Mouse (Mus musculus) hindbrain, embryonic 15.5 days (tissue): ENCODE measurements at regions not wholly inside any gene's neighbourhood (a gene's known extent, or its start where the extent isn't known, plus 50 kb on each side); places are given as distances from the start of the nearest gene placed in this dataset.
A peak's percentile ranks its signal among the peaks of the same experiment; 100 is the strongest.

ENCODE experiments used
- ATAC-seq: fragments of 200-750 bp; cut with Nextera tagmentation; 2 replicates; pipeline ENCODE4 v1.8.0; 2017; ENCODE audit warnings: low read depth, moderate number of reproducible peaks, moderate TSS enrichment; ENCODE audit not compliant: low FRiP score
- H3K27ac ChIP-seq: fragments of 300-500 bp; sonication (generic); replicated peaks from 2 replicates; pipeline ENCODE4 v1.5.1; 2015; ENCODE audit warnings: mild to moderate bottlenecking, inconsistent platforms
- H3K27me3 ChIP-seq: fragments of 300-500 bp; sonication (generic); 2 replicates; pipeline ENCODE4 v1.6.1; 2015; ENCODE audit warnings: control low read depth, inconsistent platforms
- H3K36me3 ChIP-seq: fragments of 300-500 bp; sonication (generic); 2 replicates; pipeline ENCODE4 v1.6.1; 2015; ENCODE audit warnings: control low read depth, inconsistent platforms
- H3K4me1 ChIP-seq: fragments of 300-500 bp; sonication (generic); replicated peaks from 2 replicates; pipeline ENCODE4 v1.6.1; 2015; ENCODE audit warnings: control low read depth, inconsistent platforms
- H3K4me2 ChIP-seq: fragments of 300-500 bp; sonication (generic); 2 replicates; pipeline ENCODE4 v1.6.1; 2015; ENCODE audit warnings: moderate library complexity, mild to moderate bottlenecking, inconsistent platforms
- H3K4me3 ChIP-seq: fragments of 300-500 bp; sonication (generic); 2 replicates; pipeline ENCODE4 v1.5.1; 2015; ENCODE audit warnings: mild to moderate bottlenecking, inconsistent platforms
- H3K9ac ChIP-seq: fragments of 300-500 bp; sonication (generic); 2 replicates; pipeline ENCODE4 v1.6.1; 2015; ENCODE audit warnings: inconsistent platforms
- H3K9me3 ChIP-seq: fragments of 300-500 bp; sonication (generic); 2 replicates; pipeline ENCODE4 v1.6.1; 2016; ENCODE audit warnings: control low read depth, inconsistent platforms
- WGBS: fragments of 180-500 bp; shearing (Covaris S2); methylation state at CpG from one replicate; pipeline ENCODE4 v1.1.7; 2015; 5-methylcytosine and 5-hydroxymethylcytosine counted together

DNA sequence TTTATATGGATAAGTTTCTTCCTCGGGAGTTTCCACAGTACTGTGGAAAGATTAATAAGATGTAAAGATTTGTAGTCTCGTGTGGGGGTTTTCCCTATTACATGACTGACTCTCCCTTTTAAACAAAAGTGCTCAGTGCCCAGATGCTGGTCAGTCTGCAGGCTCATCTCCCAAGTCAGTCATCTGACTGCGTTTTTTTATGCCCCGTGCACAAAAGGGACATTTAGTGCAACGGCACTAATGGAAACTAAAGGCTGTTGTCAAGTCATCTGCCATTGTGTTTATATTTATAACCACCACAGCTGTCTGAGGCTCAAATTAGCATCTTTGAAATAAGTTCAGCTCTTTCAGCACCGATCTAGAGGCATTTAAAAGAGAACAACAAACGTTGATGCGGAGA, 110.7 kb upstream of the Phyhipl start:
- 29% methylated on average over 8 of the region's 8 CpGs for WGBS
- Histone ChIP-seq H3K9me3 (no peaks in the 10 kb centered on the region), H3K4me1 (0 out of 2 replicates have a peak, but pooled peaks cover 2% of the 10 kb centered on the region), H3K4me3 (no peak overlapping the region), H3K9ac (no peak overlapping the region), H3K36me3 (no peaks in the 10 kb centered on the region), H3K27me3 (no peaks in the 10 kb centered on the region), H3K27ac (no peak overlapping the region), H3K4me2 (no peak overlapping the region)
- no peak for ATAC-seq

DNA sequence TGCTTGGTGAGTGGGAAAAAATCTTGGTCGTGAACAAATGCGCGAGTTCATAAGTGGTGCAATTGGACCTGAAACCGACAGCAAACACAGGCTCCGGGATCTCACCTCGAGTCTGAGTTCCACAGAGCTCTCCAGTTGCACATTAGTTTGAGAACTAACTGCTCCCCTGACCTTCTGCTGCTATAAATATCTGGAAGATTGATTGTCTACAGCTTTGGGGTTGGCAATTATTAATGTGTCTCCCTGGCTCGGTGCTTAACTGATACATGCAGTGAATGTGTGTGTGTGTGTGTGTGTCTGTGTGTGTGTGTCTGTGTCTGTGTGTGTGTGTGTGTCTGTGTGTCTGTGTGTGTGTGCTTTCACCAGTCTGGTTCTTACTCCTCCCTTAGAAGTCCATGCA, 107.4 kb upstream of the Phyhipl start:
- Histone ChIP-seq H3K9ac (no peak overlapping the region), H3K27ac (no peak overlapping the region), H3K9me3 (no peaks in the 10 kb centered on the region), H3K27me3 (no peaks in the 10 kb centered on the region), H3K36me3 (no peaks in the 10 kb centered on the region), H3K4me3 (no peak overlapping the region), H3K4me1 (0 out of 2 replicates have a peak, but pooled peaks cover 2% of the 10 kb centered on the region), H3K4me2 (no peak overlapping the region)
- ATAC-seq: no peak
- WGBS: 64% methylated on average over 7 of the region's 7 CpGs

DNA sequence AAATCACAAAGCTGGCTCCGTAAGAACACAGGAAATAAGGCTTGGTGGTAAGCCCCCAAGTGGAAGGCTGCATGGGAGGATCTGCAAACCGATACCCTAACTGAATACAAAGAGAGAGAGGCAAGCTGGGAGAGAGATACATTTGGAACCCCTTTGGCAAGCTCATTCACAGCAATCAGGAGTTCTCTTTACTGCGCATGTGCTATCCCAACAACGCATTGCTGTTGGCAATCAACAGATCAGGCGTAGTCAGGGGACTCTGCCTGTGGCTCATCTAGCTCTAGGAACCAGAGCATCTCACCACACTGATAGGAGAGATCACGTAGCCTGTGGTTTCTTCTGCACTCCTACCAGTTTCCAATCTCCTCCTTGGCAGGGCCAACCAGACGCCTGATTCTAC, 103.9 kb upstream of the Phyhipl start:
- Histone ChIP-seq H3K4me2 (no peak overlapping the region), H3K27me3 (no peaks in the 10 kb centered on the region), H3K27ac (no peak overlapping the region), H3K9ac (no peak overlapping the region), H3K36me3 (no peaks in the 10 kb centered on the region), H3K4me1 (no peaks in the 10 kb centered on the region), H3K9me3 (no peaks in the 10 kb centered on the region), H3K4me3 (no peak overlapping the region)
- no peak for ATAC-seq
- WGBS: 82% methylated on average over 7 of the region's 7 CpGs

DNA sequence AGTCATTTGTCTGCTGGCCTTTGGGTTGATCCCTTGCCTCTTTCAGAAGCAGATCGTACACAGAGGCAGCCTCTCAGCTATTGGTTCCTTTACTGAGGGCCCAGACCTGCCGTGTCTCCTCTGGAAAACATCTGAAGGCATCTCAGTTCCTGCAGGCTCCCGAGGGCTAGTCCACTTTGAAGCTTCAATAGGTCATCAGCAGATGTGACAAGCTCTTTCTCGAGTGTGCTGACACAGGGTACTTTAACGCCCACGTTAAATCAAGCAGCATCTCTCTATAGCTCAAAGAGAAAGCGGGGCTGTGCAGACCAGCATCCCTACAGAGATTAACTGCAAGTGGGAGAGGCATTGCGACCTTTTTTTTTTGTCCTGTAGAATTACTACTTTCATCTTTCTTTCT, 96.0 kb upstream of the Phyhipl start:
- no peaks in the 10 kb centered on the region for H3K9me3 ChIP-seq
- no peaks in the 10 kb centered on the region for H3K36me3 ChIP-seq
- no peaks in the 10 kb centered on the region for H3K27me3 ChIP-seq
- no peak overlapping the region for H3K4me2 ChIP-seq
- no peak for ATAC-seq
- H3K4me3 ChIP-seq: no peak overlapping the region
- H3K27ac ChIP-seq: no peak overlapping the region
- WGBS: 51% methylated on average over 8 of the region's 8 CpGs
- no peak overlapping the region for H3K9ac ChIP-seq
- H3K4me1 ChIP-seq: no peaks in the 10 kb centered on the region

DNA sequence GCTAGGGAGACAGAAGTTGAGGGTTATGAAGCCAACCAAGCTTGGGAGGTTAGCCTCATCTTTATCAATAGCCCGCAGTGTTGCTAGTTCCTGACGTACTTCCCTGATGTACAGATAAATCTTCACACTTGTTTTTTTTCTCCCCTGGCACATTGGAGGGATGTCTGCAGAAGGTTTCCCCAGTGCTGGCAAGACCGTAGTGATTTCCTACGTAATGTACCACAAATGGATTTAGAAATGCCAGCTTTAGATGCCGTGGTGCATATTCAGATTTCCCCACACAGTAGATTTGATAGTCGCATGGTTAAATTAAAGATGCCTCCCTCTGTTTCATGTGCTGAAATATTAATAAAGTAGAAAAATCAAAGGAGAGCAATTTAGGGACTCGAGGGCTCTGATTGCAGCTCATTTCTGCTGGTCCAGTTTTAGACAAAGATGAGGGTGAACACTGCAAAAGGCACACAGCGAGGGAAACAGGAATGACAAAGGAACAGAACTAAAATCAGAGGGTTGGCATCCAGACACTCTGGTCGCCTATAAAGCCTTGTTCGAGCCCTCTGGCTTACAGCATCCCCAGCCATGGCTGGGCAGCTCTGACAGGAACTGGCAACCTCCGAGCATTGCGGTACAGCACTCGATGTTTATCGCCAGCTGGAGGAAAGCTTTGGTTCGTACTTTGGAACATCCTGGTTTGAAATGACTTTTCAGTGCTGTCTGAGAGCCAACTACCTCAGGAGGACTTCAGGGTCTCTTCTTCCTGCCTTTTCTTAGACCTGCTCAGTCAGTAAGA, 94.8 kb upstream of the Phyhipl start:
- no peaks in the 10 kb centered on the region for H3K36me3 ChIP-seq
- H3K4me3 ChIP-seq: no peak overlapping the region
- 78% methylated on average over 15 of the region's 15 CpGs for WGBS
- no peaks in the 10 kb centered on the region for H3K4me1 ChIP-seq
- H3K27ac ChIP-seq: no peak overlapping the region
- H3K4me2 ChIP-seq: no peak overlapping the region
- H3K27me3 ChIP-seq: no peaks in the 10 kb centered on the region
- H3K9me3 ChIP-seq: no peaks in the 10 kb centered on the region
- H3K9ac ChIP-seq: no peak overlapping the region
- no peak for ATAC-seq

DNA sequence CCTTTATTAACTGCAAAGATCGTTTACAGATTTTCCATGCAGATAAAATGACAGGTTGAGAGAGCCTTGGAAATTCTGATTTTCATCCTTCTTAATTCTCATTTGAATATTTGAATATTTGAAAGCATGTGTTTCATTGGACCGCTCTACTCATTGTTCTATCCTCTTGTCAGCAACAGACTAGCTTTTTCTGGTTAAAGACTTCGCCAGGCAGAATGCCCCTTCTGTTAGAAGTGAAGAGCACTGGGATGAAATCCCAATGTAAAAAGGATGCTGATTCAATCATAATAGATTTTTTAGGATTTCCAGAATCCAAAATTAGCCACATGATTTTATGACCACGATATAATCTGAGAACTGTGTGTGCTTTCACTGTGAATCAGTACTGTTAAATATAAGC, 90.8 kb upstream of the Phyhipl start:
- no peaks in the 10 kb centered on the region for H3K9me3 ChIP-seq
- 89% methylated on average over 4 of the region's 4 CpGs for WGBS
- H3K4me2 ChIP-seq: no peak overlapping the region
- H3K4me1 ChIP-seq: no peaks in the 10 kb centered on the region
- no peak overlapping the region for H3K9ac ChIP-seq
- no peaks in the 10 kb centered on the region for H3K27me3 ChIP-seq
- H3K27ac ChIP-seq: no peak overlapping the region
- no peak overlapping the region for H3K4me3 ChIP-seq
- no peak for ATAC-seq
- no peaks in the 10 kb centered on the region for H3K36me3 ChIP-seq

DNA sequence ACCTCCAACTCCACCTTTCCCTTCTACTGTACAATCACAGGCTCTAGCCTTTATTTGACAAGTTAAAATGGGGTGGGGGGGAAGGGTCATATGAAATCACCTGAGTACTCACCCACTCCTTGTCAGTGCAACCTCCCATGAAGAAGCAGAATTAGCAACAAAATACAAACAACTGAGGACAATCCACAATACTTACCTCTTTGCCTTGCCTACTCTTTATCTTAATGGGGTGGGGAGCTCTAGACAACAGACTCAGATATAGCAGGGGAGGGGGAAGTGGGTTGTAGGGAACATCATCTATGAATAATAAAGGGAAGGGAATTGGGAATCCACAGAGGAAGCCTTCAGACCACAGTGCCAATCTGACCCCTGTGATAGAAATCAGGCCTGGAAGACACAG, 86.1 kb upstream of the Phyhipl start:
- Histone ChIP-seq H3K4me1 (no peaks in the 10 kb centered on the region; the same call in 1 of the 2 replicates), H3K9me3 (no peaks in the 10 kb centered on the region), H3K4me2 (no peak overlapping the region), H3K4me3 (no peak overlapping the region), H3K27me3 (no peaks in the 10 kb centered on the region), H3K9ac (no peak overlapping the region), H3K27ac (no peak overlapping the region), H3K36me3 (no peaks in the 10 kb centered on the region)
- no peak for ATAC-seq

DNA sequence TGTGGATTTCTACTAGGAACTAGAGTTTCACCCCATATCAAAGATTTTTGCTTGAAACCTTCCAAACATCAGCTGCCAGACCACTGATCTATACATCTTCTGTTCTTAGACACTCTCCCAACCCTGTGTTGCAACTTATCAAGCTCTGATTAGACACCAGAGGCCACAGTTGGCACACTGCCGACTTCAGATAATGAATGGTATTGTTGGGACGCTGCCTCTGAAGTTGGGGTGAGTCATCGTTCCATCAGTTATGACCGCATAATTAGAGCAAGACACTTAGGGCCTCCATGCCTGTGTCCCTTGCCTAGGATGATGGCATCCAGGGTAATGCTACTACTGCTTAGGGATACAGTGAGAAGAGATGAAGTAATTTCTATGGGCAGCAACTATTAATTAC, 84.3 kb upstream of the Phyhipl start:
- 73% methylated on average over 4 of the region's 4 CpGs for WGBS
- Histone ChIP-seq H3K27ac (no peak overlapping the region), H3K27me3 (no peaks in the 10 kb centered on the region), H3K4me1 (no peaks in the 10 kb centered on the region; the same call in 1 of the 2 replicates), H3K9me3 (no peaks in the 10 kb centered on the region), H3K36me3 (no peaks in the 10 kb centered on the region), H3K4me3 (no peak overlapping the region), H3K9ac (no peak overlapping the region), H3K4me2 (no peak overlapping the region)
- no peak for ATAC-seq

DNA sequence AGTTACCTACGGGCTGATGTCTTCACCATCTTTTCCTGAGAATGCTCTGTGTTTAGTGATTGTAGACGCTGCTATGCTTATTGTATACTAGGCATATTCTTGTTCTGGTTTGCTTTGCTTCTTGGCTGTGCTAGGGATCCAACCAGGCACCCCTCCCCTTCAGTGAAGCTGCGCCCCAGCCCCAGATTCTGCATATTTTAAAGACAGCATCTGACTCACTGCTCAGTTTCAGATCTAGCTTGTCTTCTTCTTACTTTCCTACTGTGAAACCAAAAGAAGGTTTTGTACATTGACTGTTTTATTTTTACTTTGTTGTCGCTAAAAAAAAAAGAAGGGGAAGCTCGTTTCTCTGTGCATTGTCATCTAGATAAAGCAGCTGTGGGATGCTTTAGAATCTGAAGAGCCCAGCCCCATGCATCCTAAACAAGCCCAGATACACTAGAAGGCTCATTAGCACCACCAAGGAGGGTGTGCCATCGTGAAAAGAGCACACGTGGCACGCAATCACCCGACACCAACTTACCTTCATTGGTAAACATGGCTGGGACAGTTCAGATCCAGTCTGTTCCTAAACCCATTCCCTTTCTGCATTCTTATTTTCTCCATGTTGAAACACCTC, 83.7 kb upstream of the Phyhipl start:
- H3K36me3 ChIP-seq: no peaks in the 10 kb centered on the region
- H3K27ac ChIP-seq: no peak overlapping the region
- no peak overlapping the region for H3K9ac ChIP-seq
- H3K4me1 ChIP-seq: no peaks in the 10 kb centered on the region; the same call in 1 of the 2 replicates
- WGBS: 54% methylated on average over 9 of the region's 9 CpGs
- no peaks in the 10 kb centered on the region for H3K9me3 ChIP-seq
- H3K4me2 ChIP-seq: no peak overlapping the region
- H3K27me3 ChIP-seq: no peaks in the 10 kb centered on the region
- H3K4me3 ChIP-seq: no peak overlapping the region
- no peak for ATAC-seq

DNA sequence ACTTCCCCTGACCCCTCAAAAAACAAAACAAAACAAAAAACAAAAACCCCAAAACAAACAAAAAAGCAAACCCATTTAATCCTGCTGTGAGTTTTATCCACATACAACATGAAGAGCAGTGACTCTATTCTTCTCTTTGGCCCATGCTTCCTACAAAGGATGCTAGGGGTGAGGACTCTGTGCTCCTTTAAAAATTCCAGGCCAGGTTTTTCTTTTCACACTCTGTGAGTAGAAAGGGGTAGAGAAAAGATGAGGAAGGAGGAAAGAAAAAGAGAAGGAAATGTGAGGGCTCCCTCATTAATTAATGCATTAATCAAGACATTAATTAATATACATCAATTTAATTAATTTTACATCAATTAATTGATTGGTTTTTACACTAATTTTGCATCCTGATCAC, 82.9 kb upstream of the Phyhipl start:
- Histone ChIP-seq H3K9ac (no peak overlapping the region), H3K4me3 (no peak overlapping the region), H3K4me2 (no peak overlapping the region), H3K9me3 (no peaks in the 10 kb centered on the region), H3K27me3 (no peaks in the 10 kb centered on the region), H3K36me3 (no peaks in the 10 kb centered on the region), H3K27ac (no peak overlapping the region), H3K4me1 (no peaks in the 10 kb centered on the region; the same call in 1 of the 2 replicates)
- ATAC-seq: no peak

DNA sequence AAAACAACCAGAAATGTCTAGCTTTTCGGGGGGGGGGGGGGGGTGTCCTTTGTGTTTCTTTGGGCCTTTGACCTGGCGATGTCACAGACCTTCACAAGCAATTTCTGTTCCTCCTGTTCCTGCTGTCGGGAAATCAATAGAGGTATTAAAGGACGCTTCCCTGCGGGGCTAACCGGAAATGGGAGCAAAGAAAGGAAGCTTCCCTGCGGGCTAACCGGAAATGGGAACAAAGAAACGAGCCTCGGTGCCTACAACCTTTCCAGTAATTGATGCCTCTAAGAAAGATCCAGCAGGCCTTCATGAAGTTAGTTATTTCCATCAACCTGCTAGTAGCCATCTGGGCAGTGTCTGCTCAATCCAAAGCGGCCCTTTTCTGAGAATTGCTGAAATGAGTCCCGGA, 78.2 kb upstream of the Phyhipl start:
- 63% methylated on average over 12 of the region's 12 CpGs for WGBS
- no peak for ATAC-seq

DNA sequence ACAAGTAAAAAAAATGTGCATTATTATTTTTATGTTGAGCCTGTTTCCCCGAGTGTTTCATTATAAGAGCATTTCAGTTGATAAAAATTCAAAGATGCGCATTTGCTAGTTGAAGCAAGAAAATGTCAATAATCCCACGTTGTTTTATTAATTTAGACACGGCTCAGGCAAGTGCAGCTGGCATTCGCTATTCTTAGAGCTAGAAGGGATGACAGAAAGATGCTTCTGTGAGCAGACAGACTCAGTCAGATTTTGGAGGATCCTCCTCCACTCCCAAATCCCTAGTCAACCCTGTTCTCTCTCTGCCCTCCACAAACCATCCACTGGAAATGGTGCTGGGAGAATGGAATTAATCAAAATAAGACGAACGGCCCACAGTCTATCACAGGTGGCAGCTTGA, 77.7 kb upstream of the Phyhipl start:
- no peaks in the 10 kb centered on the region for H3K36me3 ChIP-seq
- H3K27me3 ChIP-seq: no peaks in the 10 kb centered on the region
- H3K9ac ChIP-seq: no peak overlapping the region
- peaks cover 3% of the 10 kb centered on the region; the same call in 1 of the 2 replicates for H3K4me1 ChIP-seq
- ATAC-seq: no peak
- H3K4me2 ChIP-seq: no peak overlapping the region
- H3K9me3 ChIP-seq: no peaks in the 10 kb centered on the region
- WGBS: 60% methylated on average over 7 of the region's 7 CpGs
- H3K4me3 ChIP-seq: no peak overlapping the region
- peak overlapping the region; percentile 31; the same call in 1 of the 2 replicates for H3K27ac ChIP-seq

More for the DNA sequence above, 78.2 kb upstream of the Phyhipl start:
- Histone ChIP-seq H3K4me3 (no peak overlapping the region), H3K4me1 (peaks cover 3% of the 10 kb centered on the region; the same call in 1 of the 2 replicates), H3K4me2 (no peak overlapping the region), H3K36me3 (no peaks in the 10 kb centered on the region), H3K27me3 (no peaks in the 10 kb centered on the region), H3K9ac (no peak overlapping the region), H3K27ac (no peak overlapping the region), H3K9me3 (no peaks in the 10 kb centered on the region)
